Mouse (Mus musculus) mesoderm, embryonic 11.5 days (tissue): ENCODE measurements at regions not wholly inside any gene's neighbourhood (a gene's known extent, or its start where the extent isn't known, plus 50 kb on each side); places are given as distances from the start of the nearest gene placed in this dataset.

Source experiments
- DNase-seq: peaks from one replicate; pipeline ENCODE4 v3.0.0-alpha.2; 2012; ENCODE audit warnings: low read depth, low spot score

- no peak for DNase-seq
These were observed 82.1 kb upstream of the Thbs1 start for GRCm38 (mm10) chr2:118029470-118030108.

GRCm38 (mm10) chr2:118031662-118032061 is 80.0 kb upstream of the Thbs1 start:
- DNase-seq: no peak

- no peak for DNase-seq
These were observed 78.3 kb upstream of the Thbs1 start for GRCm38 (mm10) chr2:118033377-118033776.

- DNase-seq: no peak
These were observed 77.7 kb upstream of the Thbs1 start for GRCm38 (mm10) chr2:118034026-118034425.

GRCm38 (mm10) chr2:118035333-118035732 is 76.3 kb upstream of the Thbs1 start:
- DNase-seq: no peak

GRCm38 (mm10) chr2:118038859-118039818 is 72.5 kb upstream of the Thbs1 start:
- DNase-seq: no peak

GRCm38 (mm10) chr2:118039819-118040206 is 71.9 kb upstream of the Thbs1 start:
- DNase-seq: no peak

- no peak for DNase-seq
These were observed 69.2 kb upstream of the Thbs1 start for GRCm38 (mm10) chr2:118042380-118043055.

GRCm38 (mm10) chr2:118044666-118045065 is 67.0 kb upstream of the Thbs1 start:
- no peak for DNase-seq

- no peak for DNase-seq
These were observed 61.4 kb upstream of the Thbs1 start for GRCm38 (mm10) chr2:118050326-118050725.

- no peak for DNase-seq
These were observed 60.1 kb upstream of the Thbs1 start for GRCm38 (mm10) chr2:118051610-118052009.

- DNase-seq: no peak
These were observed 58.2 kb upstream of the Thbs1 start for GRCm38 (mm10) chr2:118053512-118053911.

GRCm38 (mm10) chr2:118058654-118059395 is 52.9 kb upstream of the Thbs1 start:
- DNase-seq: no peak

- DNase-seq: no peak
These were observed 50.4 kb upstream of the Thbs1 start for GRCm38 (mm10) chr2:118061291-118061690.
